Mouse (Mus musculus): ENCODE measurements around the gene Lonp1. TPM values are rescaled to one million over a fixed set of nuclear protein-coding genes. Genes with fewer than 3 reads are reported as not detected.

The Lonp1 gene
- polyA plus RNA-seq (2015; fragmentation: Nextera tagmentation; extraction: Ambion mirVana) = 23.4 and 24.2 TPM in 2 replicates

DNA sequence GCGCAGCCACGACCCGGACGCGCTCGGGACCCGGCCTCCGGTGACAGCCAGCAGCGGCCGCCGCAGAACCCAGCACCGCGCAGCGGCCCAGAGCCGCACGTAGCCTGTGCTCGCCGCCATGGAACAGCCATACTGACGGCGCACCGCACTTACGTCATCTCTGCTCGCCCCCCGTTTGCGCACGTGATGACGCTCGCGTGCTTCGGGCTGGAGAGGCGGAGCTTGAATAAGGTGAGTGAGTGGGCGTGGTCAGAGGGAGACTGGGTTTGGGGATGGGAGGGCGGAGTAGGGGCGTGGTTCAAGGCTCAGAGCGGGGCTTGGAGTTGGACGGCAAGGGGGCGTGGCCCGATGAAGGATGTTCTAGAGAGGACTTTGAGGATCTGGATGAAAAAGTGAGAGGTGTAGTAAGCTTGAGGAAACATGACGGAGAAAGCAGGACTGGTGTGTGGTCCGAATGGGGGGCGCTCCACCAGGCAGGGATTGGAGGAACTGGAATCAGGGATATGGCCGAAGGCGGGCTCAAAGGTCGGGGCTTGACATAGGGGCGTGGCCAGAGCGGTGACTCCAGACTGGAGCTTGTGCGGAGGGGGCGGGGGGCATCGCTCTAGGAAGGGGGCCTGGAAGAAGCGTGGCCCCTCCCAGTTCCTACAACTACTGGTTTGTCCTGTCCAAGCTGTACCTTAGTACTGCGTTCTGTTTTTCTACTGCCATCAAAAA lies at the start of gene Lonp1:
Lonp1 (minus strand) TSS at position 134 of the 717 bp plus-strand sequence.
- Histone ChIP-seq H3K4me3 (ENCODE audit: low read depth, low read length) (peak within 1 kb of the TSS; percentile 94), H3K27me3 (replicated peaks; ENCODE audit: insufficient read depth, low read length) (no peaks in the 10 kb centered on the region), H3K27ac (ENCODE audit: low read length) (peak within 1 kb of the TSS; percentile 54), H3K4me1 (ENCODE audit: insufficient read depth, low read depth, low read length) (peaks cover 9% of the 10 kb centered on the region; the same call in 1 of the 2 replicates), H3K9ac (replicated peaks; ENCODE audit: low read depth) (peak within 1 kb of the TSS; percentile 85), H3K36me3 (ENCODE audit: insufficient read depth, low read length) (0 out of 2 replicates have a peak, but pooled peaks cover 7% of the 10 kb centered on the region), H3K9me3 (ENCODE audit: low read length) (no peaks in the 10 kb centered on the region), H3K4me2 (replicated peaks; ENCODE audit: low read depth, low read length) (peak within 1 kb of the TSS; percentile 95)
- WGBS = under 1% methylated on average over 46 of the region's 51 CpGs
- ATAC-seq (peak; percentile 91), DNase-seq (ENCODE audit: low spot score) (peak; percentile 99)
- TF ChIP-seq CTCF (IDR thresholded peaks at IDR 0.05) = no peak
- TF ChIP-seq EP300 (IDR thresholded peaks at IDR 0.05) = no peak

DNA sequence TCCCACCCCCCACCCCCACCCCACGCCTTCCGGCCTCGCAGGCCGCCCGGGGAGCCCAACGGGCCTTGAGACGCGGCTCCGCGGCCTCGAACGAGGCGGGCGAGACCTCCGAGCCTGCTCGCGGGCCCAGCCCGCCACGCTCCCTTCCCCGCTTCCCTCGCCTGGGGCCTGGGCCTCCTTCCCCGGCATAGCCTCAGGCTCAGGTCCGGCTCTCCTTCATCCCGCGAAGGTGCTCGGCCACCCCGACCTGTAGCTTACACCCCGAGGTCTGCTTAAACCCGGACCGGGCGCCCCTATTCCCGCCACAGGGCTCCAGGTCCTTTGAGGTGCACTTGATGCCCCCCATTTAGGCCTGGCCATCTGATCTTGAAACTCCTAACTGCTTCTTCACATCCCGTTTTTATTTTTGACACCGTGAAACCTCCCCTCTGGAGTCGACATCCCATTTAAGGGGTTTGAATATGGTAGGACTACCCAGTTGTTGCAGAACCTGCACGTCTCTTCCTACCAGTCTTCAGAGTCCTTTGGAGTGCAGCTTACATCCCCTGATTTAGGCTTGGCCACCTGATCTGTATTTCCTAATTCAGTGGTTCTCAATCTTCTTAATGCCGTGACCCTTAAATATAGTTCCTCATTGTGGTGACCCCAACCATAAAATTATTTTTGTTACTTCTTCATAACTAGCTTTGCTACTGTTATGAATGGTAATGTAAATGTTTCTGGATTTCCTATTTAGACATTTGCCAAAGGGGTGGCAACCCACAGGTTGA lies 47.1 kb upstream of the Lonp1 start:
- no peak for TF ChIP-seq CTCF (IDR thresholded peaks at IDR 0.05)
- no peak for TF ChIP-seq EP300 (IDR thresholded peaks at IDR 0.05)
- Histone ChIP-seq H3K4me3 (ENCODE audit: low read depth, low read length) (peak overlapping the region; percentile 89), H3K4me2 (replicated peaks; ENCODE audit: low read depth, low read length) (peak overlapping the region; percentile 87), H3K27me3 (replicated peaks; ENCODE audit: insufficient read depth, low read length) (no peaks in the 10 kb centered on the region), H3K9ac (replicated peaks; ENCODE audit: low read depth) (peak overlapping the region; percentile 91), H3K27ac (ENCODE audit: low read length) (peak overlapping the region; percentile 86), H3K36me3 (ENCODE audit: insufficient read depth, low read length) (0 out of 2 replicates have a peak, but pooled peaks cover 8% of the 10 kb centered on the region), H3K9me3 (ENCODE audit: low read length) (no peaks in the 10 kb centered on the region), H3K4me1 (ENCODE audit: insufficient read depth, low read depth, low read length) (peaks cover 12% of the 10 kb centered on the region; the same call in 1 of the 2 replicates)
- peak; percentile 39 for DNase-seq (ENCODE audit: low spot score)
- ATAC-seq = no peak
- WGBS = 2% methylated on average over 25 of the region's 37 CpGs

DNA sequence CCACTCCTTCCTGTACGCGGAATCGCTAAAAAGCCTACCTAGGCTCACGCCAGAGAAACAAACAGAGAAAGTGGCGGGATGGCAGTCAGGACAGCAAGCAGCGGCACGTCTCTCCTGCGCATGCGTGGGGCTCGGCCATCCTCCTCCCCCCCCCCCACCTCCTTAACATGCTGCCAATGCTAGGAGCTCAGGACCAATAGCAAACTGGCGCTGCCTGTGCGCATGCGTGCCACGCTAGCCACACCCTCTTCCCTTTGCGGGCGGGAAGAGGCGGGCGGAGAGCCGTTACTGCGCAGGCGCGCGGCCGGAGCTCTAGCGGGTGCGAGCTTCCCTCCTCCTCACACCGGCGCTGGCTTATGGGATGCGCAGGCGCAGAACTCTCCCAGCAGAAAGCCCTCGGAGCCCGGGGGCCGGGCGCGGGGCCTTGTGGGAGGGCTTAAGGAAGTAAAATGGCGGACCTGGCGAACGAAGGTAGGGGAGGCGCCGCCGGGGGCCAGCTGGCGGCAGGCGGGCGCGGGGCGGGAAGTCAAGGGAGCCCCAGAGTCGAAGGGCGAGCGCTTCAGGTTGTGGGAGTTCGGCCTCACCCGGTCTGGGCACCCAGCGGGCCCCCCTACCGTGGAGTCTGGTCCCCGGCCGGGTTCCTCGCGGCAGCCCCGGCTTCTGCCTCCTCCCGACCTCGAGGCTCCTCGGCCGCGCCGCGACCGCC lies 46.4 kb upstream of the Lonp1 start, which contains the start of gene Ranbp3:
Ranbp3 (plus strand) TSS at position 354 of the 706 bp plus-strand sequence.
- Histone ChIP-seq H3K36me3 (ENCODE audit: insufficient read depth, low read length) (0 out of 2 replicates have a peak, but pooled peaks cover 8% of the 10 kb centered on the region), H3K9me3 (ENCODE audit: low read length) (no peaks in the 10 kb centered on the region), H3K27me3 (replicated peaks; ENCODE audit: insufficient read depth, low read length) (no peaks in the 10 kb centered on the region), H3K27ac (ENCODE audit: low read length) (peak within 1 kb of the TSS; percentile 86), H3K4me3 (ENCODE audit: low read depth, low read length) (peak within 1 kb of the TSS; percentile 89), H3K9ac (replicated peaks; ENCODE audit: low read depth) (peak within 1 kb of the TSS; percentile 91), H3K4me2 (replicated peaks; ENCODE audit: low read depth, low read length) (peak within 1 kb of the TSS; percentile 87), H3K4me1 (ENCODE audit: insufficient read depth, low read depth, low read length) (peaks cover 14% of the 10 kb centered on the region; the same call in 1 of the 2 replicates)
- under 1% methylated on average over 49 of the region's 66 CpGs for WGBS
- DNase-seq (ENCODE audit: low spot score) (peak; percentile 100), ATAC-seq (peak; percentile 95)
- TF ChIP-seq EP300 (IDR thresholded peaks at IDR 0.05) (no peak), CTCF (IDR thresholded peaks at IDR 0.05) (no peak)

DNA sequence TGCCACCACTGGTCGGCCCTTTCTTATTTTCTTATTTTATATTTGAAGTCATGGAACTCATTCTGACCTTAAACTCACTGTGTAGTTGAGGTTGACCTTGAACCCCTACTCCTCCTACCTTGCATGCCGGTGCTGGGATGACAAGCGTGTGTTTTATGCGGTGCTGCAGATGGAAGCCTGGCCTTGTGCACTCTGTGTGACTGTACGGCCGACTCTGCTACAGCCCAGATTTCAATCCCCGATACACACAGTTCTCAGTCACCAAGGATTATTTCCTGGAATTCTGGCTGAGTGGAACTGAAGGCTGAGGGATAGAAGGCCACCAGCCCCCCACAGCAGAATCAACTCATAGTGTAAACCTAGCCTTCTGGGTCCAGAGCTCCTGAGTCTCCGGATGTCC lies 43.1 kb upstream of the Lonp1 start:
- ATAC-seq (no peak), DNase-seq (ENCODE audit: low spot score) (no peak)
- Histone ChIP-seq H3K27me3 (replicated peaks; ENCODE audit: insufficient read depth, low read length) (no peaks in the 10 kb centered on the region), H3K4me1 (ENCODE audit: insufficient read depth, low read depth, low read length) (peaks cover 14% of the 10 kb centered on the region; the same call in 1 of the 2 replicates), H3K27ac (ENCODE audit: low read length) (no peak overlapping the region), H3K9me3 (ENCODE audit: low read length) (no peaks in the 10 kb centered on the region), H3K4me3 (ENCODE audit: low read depth, low read length) (no peak overlapping the region), H3K9ac (replicated peaks; ENCODE audit: low read depth) (no peak overlapping the region), H3K4me2 (replicated peaks; ENCODE audit: low read depth, low read length) (no peak overlapping the region), H3K36me3 (ENCODE audit: insufficient read depth, low read length) (no peaks in the 10 kb centered on the region)
- no peak for TF ChIP-seq CTCF (IDR thresholded peaks at IDR 0.05)
- no peak for TF ChIP-seq EP300 (IDR thresholded peaks at IDR 0.05)
- WGBS = 84% methylated on average over 8 of the region's 8 CpGs

DNA sequence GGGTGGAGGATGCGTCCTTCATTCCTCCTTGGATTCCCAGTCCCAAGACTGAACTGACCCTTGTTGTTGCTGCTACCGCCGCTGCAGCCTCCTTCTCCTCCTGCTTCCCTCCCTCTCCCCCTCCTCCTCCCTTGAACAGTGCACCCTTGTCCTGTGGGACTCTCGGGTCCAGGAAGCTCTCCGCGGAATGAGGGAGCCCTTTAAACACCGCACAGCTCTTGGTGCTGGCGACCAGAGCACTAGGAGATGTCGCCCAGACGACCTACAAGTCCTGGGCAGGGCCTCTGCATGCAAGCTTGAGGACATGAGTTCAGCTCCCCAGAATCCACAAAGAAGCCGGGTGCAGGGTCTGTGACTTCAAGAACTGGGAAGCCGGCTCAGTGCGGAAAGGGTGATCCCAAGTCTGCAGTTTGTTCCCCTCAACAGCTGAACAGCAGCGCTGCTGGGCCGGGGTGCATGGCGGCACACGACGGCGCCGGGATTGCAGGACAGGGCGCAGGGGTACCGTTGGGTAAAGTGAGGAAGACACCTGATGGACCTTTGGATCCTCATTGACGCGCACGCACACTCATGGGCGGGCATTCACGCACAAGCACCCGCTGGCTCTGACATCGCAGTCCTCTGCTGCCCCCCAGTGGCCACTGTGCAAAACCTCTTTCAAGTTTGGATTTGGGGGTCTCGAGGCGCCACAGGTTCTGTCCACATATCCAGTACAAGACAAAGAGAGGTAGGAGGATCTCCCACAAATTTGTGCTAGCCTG lies 41.9 kb upstream of the Lonp1 start:
- Histone ChIP-seq H3K27me3 (replicated peaks; ENCODE audit: insufficient read depth, low read length) (no peaks in the 10 kb centered on the region), H3K4me2 (replicated peaks; ENCODE audit: low read depth, low read length) (peak overlapping the region; percentile 70), H3K36me3 (ENCODE audit: insufficient read depth, low read length) (no peaks in the 10 kb centered on the region), H3K9ac (replicated peaks; ENCODE audit: low read depth) (peak overlapping the region; percentile 35; the same call in 1 of the 2 replicates), H3K4me1 (ENCODE audit: insufficient read depth, low read depth, low read length) (peaks cover 6% of the 10 kb centered on the region), H3K27ac (ENCODE audit: low read length) (no peak overlapping the region), H3K4me3 (ENCODE audit: low read depth, low read length) (peak overlapping the region; percentile 31), H3K9me3 (ENCODE audit: low read length) (no peaks in the 10 kb centered on the region)
- TF ChIP-seq EP300 (IDR thresholded peaks at IDR 0.05) (no peak), CTCF (IDR thresholded peaks at IDR 0.05) (peak; percentile 93)
- ATAC-seq (no peak), DNase-seq (ENCODE audit: low spot score) (peak; percentile 83)
- 5% methylated on average over 31 of the region's 31 CpGs for WGBS
